Mouse (Mus musculus) kidney, postnatal 0 days (tissue): ENCODE measurements at regions not wholly inside any gene's neighbourhood (a gene's known extent, or its start where the extent isn't known, plus 50 kb on each side); places are given as distances from the start of the nearest gene placed in this dataset.
"Not testable (repeated sequence)": the region's sequence is repeated elsewhere in the genome, so short reads cannot be mapped to it uniquely, and the experiment has no call there.

Experiments
- ATAC-seq: fragments of 200-750 bp; cut with Nextera tagmentation; replicated peaks from 2 replicates; pipeline ENCODE4 v1.8.0; 2017; ENCODE audit warnings: low read depth, moderate number of reproducible peaks, moderate TSS enrichment, moderate library complexity; ENCODE audit not compliant: low FRiP score
- DNase-seq: peaks from one replicate; pipeline ENCODE4 v3.0.0-alpha.2; 2016; ENCODE audit warnings: low spot score
- H3K27ac ChIP-seq: fragments of 300-500 bp; sonication (generic); 2 replicates; pipeline ENCODE4 v1.5.1; 2014; ENCODE audit warnings: mild to moderate bottlenecking
- H3K27me3 ChIP-seq: fragments of 300-500 bp; sonication (generic); 2 replicates; pipeline ENCODE4 v1.6.1; 2014; ENCODE audit warnings: low read length, mixed read lengths; ENCODE audit not compliant: insufficient read depth
- H3K36me3 ChIP-seq: fragments of 300-500 bp; sonication (generic); 2 replicates; pipeline ENCODE4 v1.6.1; 2014; ENCODE audit warnings: low read length, mixed read lengths; ENCODE audit not compliant: insufficient read depth
- H3K4me1 ChIP-seq: fragments of 300-500 bp; sonication (generic); replicated peaks from 2 replicates; pipeline ENCODE4 v1.6.1; 2014; ENCODE audit warnings: antibody characterized with exemption, low read length, mixed read lengths; ENCODE audit not compliant: insufficient read depth
- H3K4me2 ChIP-seq: fragments of 300-500 bp; sonication (generic); 2 replicates; pipeline ENCODE4 v1.6.1; 2014; ENCODE audit warnings: mild to moderate bottlenecking, low read length, moderate library complexity, mixed read lengths
- H3K4me3 ChIP-seq: fragments of 300-500 bp; sonication (generic); replicated peaks from 2 replicates; pipeline ENCODE4 v1.5.1; 2014; ENCODE audit warnings: low read depth, low read length
- H3K9ac ChIP-seq: fragments of 300-500 bp; sonication (generic); 2 replicates; pipeline ENCODE4 v1.6.1; 2014; ENCODE audit warnings: low read depth, low read length
- H3K9me3 ChIP-seq: fragments of 300-500 bp; sonication (generic); replicated peaks from 2 replicates; pipeline ENCODE4 v1.6.1; 2016; ENCODE audit warnings: low read length, inconsistent platforms, mixed read lengths
- CTCF ChIP-seq: IDR thresholded peaks from 2 replicates; pipeline ENCODE4 v1.5.1; 2016; ENCODE audit warnings: antibody characterized with exemption, low read depth, mild to moderate bottlenecking, moderate library complexity
- WGBS: fragments of 180-500 bp; shearing (Covaris S2); extraction: QIAGEN DNeasy Blood & Tissue Kit; methylation state at CpG from one replicate; pipeline ENCODE4 v1.1.7; 2014; 5-methylcytosine and 5-hydroxymethylcytosine counted together

DNA sequence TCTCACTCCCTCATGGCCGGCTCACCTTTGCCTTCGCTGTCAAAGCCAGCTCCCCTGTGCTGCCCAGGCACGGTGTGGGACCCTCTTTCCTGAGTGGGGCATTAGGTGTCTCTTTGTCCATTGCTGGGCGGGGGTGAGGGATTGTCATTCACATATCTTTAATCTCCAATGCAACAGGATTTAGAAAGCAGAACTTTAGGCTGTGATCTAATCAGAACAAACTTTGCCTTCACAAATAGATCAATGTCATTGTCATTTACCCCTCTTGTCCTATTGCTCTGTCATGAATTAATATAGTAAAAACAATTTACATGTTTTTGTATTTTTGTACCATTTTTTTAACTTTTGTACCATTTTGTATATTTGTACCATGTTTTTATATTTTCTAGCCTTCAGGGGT, 254.7 kb upstream of the Pik3r1 start:
- H3K27me3 ChIP-seq, result no peaks in the 10 kb centered on the region
- no peak overlapping the region for H3K4me2 ChIP-seq
- H3K4me3 ChIP-seq, result no peak overlapping the region
- DNase-seq, result no peak
- ATAC-seq, result no peak
- H3K36me3 ChIP-seq, result no peaks in the 10 kb centered on the region
- no peaks in the 10 kb centered on the region for H3K9me3 ChIP-seq
- 90% methylated on average over 4 of the region's 4 CpGs for WGBS
- TF ChIP-seq CTCF, result no peak
- H3K4me1 ChIP-seq, result no peaks in the 10 kb centered on the region
- H3K9ac ChIP-seq, result no peak overlapping the region
- H3K27ac ChIP-seq, result no peak overlapping the region

DNA sequence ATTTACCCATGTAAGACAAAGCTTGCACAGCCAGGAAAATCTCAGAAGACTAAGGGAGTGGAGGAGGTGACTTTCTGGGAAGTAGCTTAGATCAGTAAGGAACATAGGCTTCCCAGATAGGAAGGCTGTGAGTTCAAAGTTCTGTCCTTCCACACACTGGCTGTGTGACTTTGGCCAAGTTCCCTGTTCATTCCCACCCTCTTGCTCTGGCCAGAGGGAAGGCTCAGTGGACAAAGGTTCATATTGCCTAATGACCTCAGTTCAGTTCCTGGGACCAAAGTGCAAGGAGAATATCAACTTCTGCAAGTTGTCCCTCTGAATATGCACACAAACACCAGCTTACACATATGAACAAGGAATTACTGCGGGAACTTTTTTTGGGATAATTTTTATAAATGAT, 255.6 kb upstream of the Pik3r1 start:
- no peaks in the 10 kb centered on the region for H3K9me3 ChIP-seq
- no peak overlapping the region for H3K4me2 ChIP-seq
- ATAC-seq (no peak), DNase-seq (no peak)
- H3K4me1 ChIP-seq, result no peaks in the 10 kb centered on the region
- H3K36me3 ChIP-seq, result no peaks in the 10 kb centered on the region
- 98% methylated on average over 1 of the region's 1 CpGs for WGBS
- H3K27me3 ChIP-seq, result no peaks in the 10 kb centered on the region
- no peak for TF ChIP-seq CTCF
- H3K4me3 ChIP-seq, result no peak overlapping the region
- no peak overlapping the region for H3K27ac ChIP-seq
- H3K9ac ChIP-seq, result no peak overlapping the region

DNA sequence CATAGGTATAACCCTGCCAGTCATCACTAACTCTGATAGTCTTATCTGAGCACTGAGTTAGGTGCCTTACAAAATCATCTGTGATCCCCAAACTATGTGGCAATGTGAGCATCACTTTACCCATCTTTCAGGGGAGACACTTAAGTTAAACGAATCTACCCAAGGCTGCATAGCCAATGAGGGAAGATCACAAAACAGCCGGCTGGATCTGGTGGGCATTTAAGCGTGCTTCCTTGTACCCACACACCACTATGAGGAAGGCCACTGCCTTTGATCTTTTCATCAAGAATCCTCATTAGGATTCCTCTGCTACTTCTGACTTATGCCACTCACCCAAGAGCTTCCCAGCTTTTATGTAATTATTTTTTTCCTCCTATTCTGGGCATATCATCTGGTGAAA, 257.1 kb upstream of the Pik3r1 start:
- H3K4me1 ChIP-seq, result no peaks in the 10 kb centered on the region
- no peak overlapping the region for H3K4me3 ChIP-seq
- H3K27me3 ChIP-seq, result no peaks in the 10 kb centered on the region
- no peak for TF ChIP-seq CTCF
- 58% methylated on average over 3 of the region's 3 CpGs for WGBS
- no peaks in the 10 kb centered on the region for H3K9me3 ChIP-seq
- ATAC-seq (no peak), DNase-seq (no peak)
- H3K27ac ChIP-seq, result no peak overlapping the region
- H3K9ac ChIP-seq, result no peak overlapping the region
- H3K36me3 ChIP-seq, result no peaks in the 10 kb centered on the region
- H3K4me2 ChIP-seq, result no peak overlapping the region

DNA sequence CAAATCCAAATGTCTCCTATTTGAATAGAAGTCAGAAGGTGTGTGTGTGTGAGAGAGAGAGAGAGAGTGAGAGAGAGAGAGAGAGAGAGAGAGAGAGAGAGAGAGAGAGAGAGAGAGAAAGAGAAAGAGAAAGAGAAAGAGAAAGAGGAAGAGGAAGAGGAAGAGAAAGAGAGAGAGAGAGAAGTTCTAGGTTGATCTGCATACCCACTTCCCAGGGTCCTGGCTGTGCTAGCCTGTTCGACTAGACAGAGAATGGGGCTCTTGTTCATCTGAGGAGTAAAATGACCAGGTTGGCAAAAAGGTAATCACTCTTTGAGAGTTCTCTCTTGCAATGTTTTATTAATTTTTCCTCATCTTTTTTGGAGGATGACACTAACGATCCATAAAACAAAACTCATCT, 257.5 kb upstream of the Pik3r1 start:
- 84% methylated on average over 2 of the region's 2 CpGs for WGBS

DNA sequence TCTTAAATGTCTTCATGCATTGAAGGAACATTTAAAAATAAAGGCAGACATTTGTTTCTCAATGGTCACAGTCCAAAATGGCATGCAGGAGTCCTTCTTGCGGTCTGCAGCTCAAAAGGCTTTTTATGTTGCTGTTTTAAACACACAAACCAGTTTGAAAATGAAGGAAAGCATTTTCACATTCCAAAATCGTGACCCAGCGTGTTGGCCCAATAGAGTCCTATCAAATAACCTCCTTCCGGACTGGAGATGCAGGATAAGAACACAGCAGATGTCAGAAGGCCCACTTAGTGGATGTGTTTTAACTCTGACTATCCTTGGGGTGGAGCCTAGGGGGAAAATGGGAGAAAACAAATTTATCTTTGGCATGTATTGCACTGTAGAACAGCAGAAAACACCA, 263.4 kb upstream of the Pik3r1 start:
- DNase-seq (no peak), ATAC-seq (no peak)
- Histone ChIP-seq H3K9me3 (no peaks in the 10 kb centered on the region), H3K27ac (no peak overlapping the region), H3K4me3 (no peak overlapping the region), H3K4me2 (no peak overlapping the region), H3K9ac (no peak overlapping the region), H3K27me3 (no peaks in the 10 kb centered on the region), H3K36me3 (no peaks in the 10 kb centered on the region), H3K4me1 (no peaks in the 10 kb centered on the region)
- TF ChIP-seq CTCF, result no peak
- 73% methylated on average over 4 of the region's 4 CpGs for WGBS

More for the DNA sequence above, 257.5 kb upstream of the Pik3r1 start:
- not testable (repeated sequence) for H3K4me3 ChIP-seq, H3K27me3 ChIP-seq, H3K27ac ChIP-seq, H3K36me3 ChIP-seq, ATAC-seq, H3K9me3 ChIP-seq, H3K9ac ChIP-seq, DNase-seq, H3K4me2 ChIP-seq, H3K4me1 ChIP-seq

DNA sequence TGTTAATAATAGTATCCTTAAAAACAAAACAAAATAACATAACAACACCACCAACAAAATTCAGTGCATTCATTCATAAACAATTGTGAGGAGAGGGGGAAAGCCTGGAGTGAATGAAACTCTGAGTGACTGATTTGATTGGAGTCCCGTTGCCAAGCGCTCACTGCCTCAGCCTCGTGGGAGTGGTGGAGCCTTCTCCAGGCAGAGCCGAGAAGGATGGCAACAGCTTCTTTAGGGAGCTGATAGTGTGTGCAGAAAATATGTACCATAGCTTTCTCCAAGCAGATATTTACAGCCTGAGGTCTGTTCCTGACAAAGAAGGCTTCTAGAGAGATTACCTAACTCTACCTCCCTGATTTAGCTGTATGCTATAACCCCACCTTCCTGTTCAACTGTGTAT, 266.5 kb upstream of the Pik3r1 start:
- Histone ChIP-seq H3K27ac (no peak overlapping the region), H3K36me3 (no peaks in the 10 kb centered on the region), H3K4me3 (no peak overlapping the region), H3K9me3 (no peaks in the 10 kb centered on the region), H3K4me1 (no peaks in the 10 kb centered on the region), H3K27me3 (no peaks in the 10 kb centered on the region), H3K4me2 (no peak overlapping the region), H3K9ac (no peak overlapping the region)
- 45% methylated on average over 4 of the region's 4 CpGs for WGBS
- DNase-seq (no peak), ATAC-seq (no peak)
- TF ChIP-seq CTCF, result no peak

DNA sequence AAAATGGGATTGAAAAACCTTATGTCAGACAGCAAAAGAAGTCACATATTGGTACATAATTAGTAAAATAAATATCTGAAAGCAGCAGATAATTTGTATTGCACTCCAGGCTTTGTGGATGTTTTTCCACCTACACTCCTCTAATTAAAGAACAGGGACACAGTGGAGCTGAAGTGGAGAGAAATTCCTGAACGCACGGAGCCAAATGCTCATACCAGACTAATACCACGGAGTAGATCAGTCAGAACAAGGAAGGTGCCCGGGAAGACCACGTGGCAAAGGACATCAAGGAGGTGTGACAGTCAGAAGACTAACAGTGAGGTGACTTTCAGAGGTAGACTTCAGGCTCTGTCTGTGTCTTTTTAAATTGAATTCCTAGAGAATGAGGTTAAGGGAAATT, 268.0 kb upstream of the Pik3r1 start:
- ATAC-seq, result no peak
- TF ChIP-seq CTCF, result no peak
- no peak overlapping the region for H3K4me3 ChIP-seq

More for the DNA sequence above, 268.0 kb upstream of the Pik3r1 start:
- Histone ChIP-seq H3K27ac (no peak overlapping the region), H3K4me1 (no peaks in the 10 kb centered on the region), H3K36me3 (no peaks in the 10 kb centered on the region), H3K9me3 (no peaks in the 10 kb centered on the region), H3K27me3 (no peaks in the 10 kb centered on the region), H3K4me2 (no peak overlapping the region), H3K9ac (no peak overlapping the region)
- WGBS, result 55% methylated on average over 5 of the region's 5 CpGs
- no peak for DNase-seq
